ENCODE assay signal across 9 mouse cellular contexts in the genomic region with DNA sequence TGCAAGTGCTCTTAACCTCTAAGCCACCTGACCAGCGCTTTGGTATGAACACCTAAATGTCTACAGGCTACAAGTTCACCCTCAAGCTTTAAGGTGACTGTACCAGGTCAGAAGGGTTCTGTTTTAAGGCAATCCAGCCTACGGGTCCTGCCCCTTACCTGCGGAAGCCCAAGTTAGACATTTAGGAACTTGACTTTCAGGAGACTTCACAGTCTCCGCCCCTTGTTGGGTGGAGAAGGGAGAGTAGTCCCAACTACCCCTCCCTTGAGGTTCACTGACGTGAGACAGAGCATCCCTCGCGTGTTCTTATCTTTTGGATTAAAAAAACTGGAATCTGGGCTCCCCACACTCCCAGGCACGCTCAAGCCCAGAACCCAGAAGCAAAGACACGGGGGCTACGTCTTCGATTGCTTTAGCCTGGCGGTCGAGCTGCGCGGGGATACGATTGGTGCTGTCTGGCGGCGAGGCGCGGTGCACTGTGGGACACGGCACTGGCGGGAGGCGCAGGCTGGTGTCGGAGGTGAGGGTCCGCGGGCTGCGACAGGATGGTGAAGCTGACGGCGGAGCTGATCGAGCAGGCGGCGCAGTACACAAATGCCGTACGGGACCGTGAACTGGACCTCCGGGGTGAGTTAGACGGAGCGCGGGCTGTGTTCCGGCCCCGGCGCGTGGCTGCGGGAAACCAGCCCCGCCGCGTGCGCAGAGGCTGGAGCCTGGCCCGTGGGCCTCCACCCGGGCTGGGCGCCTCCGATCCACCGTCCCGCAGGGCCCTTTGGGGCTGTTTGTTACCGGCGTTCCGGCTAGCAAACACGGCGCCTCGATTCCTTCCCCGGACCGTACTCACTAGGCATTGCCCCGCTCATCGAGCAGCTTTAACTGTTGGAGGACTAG. TPM values are rescaled to one million over a fixed set of nuclear protein-coding genes. Genes with fewer than 3 reads are reported as not detected.
DNase-seq lines count a peak whose midpoint lies in the region; ATAC-seq and TF ChIP-seq lines count a peak whose summit lies in the region.
"Had no signal": no experiment of that assay in that cellular context is flagged by ENCODE, and none has a peak within 500 bp of the region (broad histone marks: within the 10 kb centered on the region; RNA-seq: fewer than 3 reads in every experiment).

No protein-coding gene starts in this region.

- peak overlapping the region; percentile 95 for H3K4me2 ChIP-seq in heart, embryonic 12.5 days
- H3K4me2 ChIP-seq in kidney, postnatal 0 days (ENCODE audit: low read length) = peak overlapping the region; percentile 91
- peak overlapping the region; percentile 84 for H3K4me2 ChIP-seq in liver, embryonic 11.5 days
- peak overlapping the region; percentile 99 for H3K4me2 ChIP-seq in myocyte (ENCODE audit: low read depth)

- peak; percentile 16; the same call in 1 of the 2 replicates for TF ChIP-seq CTCF in kidney, postnatal 0 days (IDR thresholded peaks at IDR 0.05; ENCODE audit: low read depth)

- H3K9me3 ChIP-seq in erythroblast, embryonic 14.5 days (ENCODE audit: control insufficient read depth, low read length) = no peaks in the 10 kb centered on the region
- H3K9me3 ChIP-seq in heart, embryonic 12.5 days (replicated peaks) = no peaks in the 10 kb centered on the region
- no peaks in the 10 kb centered on the region for H3K9me3 ChIP-seq in kidney, postnatal 0 days (replicated peaks; ENCODE audit: low read length)
- no peaks in the 10 kb centered on the region for H3K9me3 ChIP-seq in liver, embryonic 11.5 days (ENCODE audit: control insufficient read depth, low read length)

- H3ac ChIP-seq in myocyte (ENCODE audit: control insufficient read depth, insufficient read length) = peak overlapping the region; percentile 23

- H3K4me1 ChIP-seq in erythroblast, embryonic 14.5 days (ENCODE audit: control insufficient read depth) = peaks cover 29% of the 10 kb centered on the region
- H3K4me1 ChIP-seq in heart, embryonic 12.5 days (replicated peaks) = peaks cover 14% of the 10 kb centered on the region
- H3K4me1 ChIP-seq in kidney, postnatal 0 days (replicated peaks; ENCODE audit: insufficient read depth, low read length) = no peaks in the 10 kb centered on the region; the same call in 1 of the 2 replicates
- H3K4me1 ChIP-seq in liver, embryonic 11.5 days (replicated peaks; ENCODE audit: control insufficient read depth, insufficient read depth, low read length) = peaks cover 10% of the 10 kb centered on the region

- DNase-seq in CD4-positive, CD25-positive, alpha-beta regulatory T cell, adult 2 months (ENCODE audit: low read depth, low spot score) = peak; percentile 92
- DNase-seq in brain, embryonic 18.5 days (ENCODE audit: low read depth, low spot score) = peak; percentile 72
- peak; percentile 95 for DNase-seq in kidney, postnatal 0 days (ENCODE audit: low spot score)
- peak; percentile 88 for DNase-seq in liver, embryonic 11.5 days (ENCODE audit: low spot score)
- peak; percentile 84 to 93 for DNase-seq in spleen, postnatal 4 days (ENCODE audit: low spot score in 2 of 2)

- peaks cover 26% of the 10 kb centered on the region for H3K79me2 ChIP-seq in myocyte (ENCODE audit: control insufficient read depth, insufficient read depth)

- TF ChIP-seq POLR2A in myocyte (IDR thresholded peaks at IDR 0.05; ENCODE audit: insufficient read length, low read depth) = peak; percentile 99

- peak; percentile 95 for ATAC-seq in heart, embryonic 12.5 days (ENCODE audit: insufficient number of reproducible peaks, low FRiP score)
- ATAC-seq in kidney, postnatal 0 days (replicated peaks; ENCODE audit: low FRiP score, low read depth) = peak; percentile 91
- ATAC-seq in liver, embryonic 11.5 days (replicated peaks; ENCODE audit: low FRiP score) = peak; percentile 92

- peaks cover 33% of the 10 kb centered on the region for H3K36me3 ChIP-seq in erythroblast, embryonic 14.5 days (ENCODE audit: control insufficient read depth)
- peaks cover 21% of the 10 kb centered on the region for H3K36me3 ChIP-seq in heart, embryonic 12.5 days
- peaks cover 18% of the 10 kb centered on the region for H3K36me3 ChIP-seq in kidney, postnatal 0 days (ENCODE audit: insufficient read depth, low read length)
- H3K36me3 ChIP-seq in liver, embryonic 11.5 days (ENCODE audit: control insufficient read depth, insufficient read depth, low read length) = peaks cover 22% of the 10 kb centered on the region; the same call in 1 of the 2 replicates
- peaks cover 26% of the 10 kb centered on the region for H3K36me3 ChIP-seq in myocyte (ENCODE audit: control insufficient read depth, insufficient read depth)

- peak overlapping the region; percentile 49 for H3K27ac ChIP-seq in heart, embryonic 12.5 days (ENCODE audit: poor library complexity, severe bottlenecking)
- H3K27ac ChIP-seq in kidney, postnatal 0 days = peak overlapping the region; percentile 60
- peak overlapping the region; percentile 79 for H3K27ac ChIP-seq in liver, embryonic 11.5 days (ENCODE audit: low read depth, low read length)

- no peaks in the 10 kb centered on the region; the same call in 1 of the 2 replicates for H3K27me3 ChIP-seq in erythroblast, embryonic 14.5 days (ENCODE audit: control insufficient read depth)
- peaks cover 5% of the 10 kb centered on the region; the same call in 1 of the 2 replicates for H3K27me3 ChIP-seq in heart, embryonic 12.5 days (replicated peaks)
- no peaks in the 10 kb centered on the region for H3K27me3 ChIP-seq in kidney, postnatal 0 days (ENCODE audit: insufficient read depth, low read length)
- H3K27me3 ChIP-seq in liver, embryonic 11.5 days (replicated peaks; ENCODE audit: control insufficient read depth, insufficient read depth, low read length) = no peaks in the 10 kb centered on the region
- H3K27me3 ChIP-seq in myocyte (ENCODE audit: control insufficient read depth, insufficient read depth, insufficient read length) = no peaks in the 10 kb centered on the region

- peak overlapping the region; percentile 89 for H3K9ac ChIP-seq in heart, embryonic 12.5 days
- peak overlapping the region; percentile 82 for H3K9ac ChIP-seq in kidney, postnatal 0 days (ENCODE audit: low read depth, low read length)
- peak overlapping the region; percentile 92 for H3K9ac ChIP-seq in liver, embryonic 11.5 days (ENCODE audit: low read depth, low read length)

- H3K4me3 ChIP-seq in erythroblast, embryonic 14.5 days (replicated peaks) = peak overlapping the region; percentile 96
- peak overlapping the region; percentile 76 for H3K4me3 ChIP-seq in heart, embryonic 12.5 days
- peak overlapping the region; percentile 96 for H3K4me3 ChIP-seq in kidney, postnatal 0 days (replicated peaks; ENCODE audit: low read depth, low read length)
- peak overlapping the region; percentile 72 for H3K4me3 ChIP-seq in liver, embryonic 11.5 days (ENCODE audit: low read depth, low read length)
- peak overlapping the region; percentile 91 for H3K4me3 ChIP-seq in myocyte

- WGBS in heart, embryonic 12.5 days = under 1% methylated on average over 58 of the region's 64 CpGs
- WGBS in kidney, postnatal 0 days = under 1% methylated on average over 64 of the region's 64 CpGs
- WGBS in liver, embryonic 11.5 days = under 1% methylated on average over 63 of the region's 64 CpGs

TF ChIP-seq in myocyte, 11 proteins besides CTCF, POLR2A, EP300 and RAD21:
- no peak for TF ChIP-seq TCF3 (IDR thresholded peaks at IDR 0.05; ENCODE audit: insufficient read length, low read depth)
- no peak for TF ChIP-seq CEBPB (IDR thresholded peaks at IDR 0.05; ENCODE audit: insufficient read depth, poor library complexity, severe bottlenecking)
- TF ChIP-seq E2F4 (IDR thresholded peaks at IDR 0.05; ENCODE audit: insufficient read depth) = no peak
- peak; percentile 96 for TF ChIP-seq POLR2AphosphoS2 (IDR thresholded peaks at IDR 0.05; ENCODE audit: insufficient read length, low read depth)
- peak; percentile 81 for TF ChIP-seq SRF (IDR thresholded peaks at IDR 0.05; ENCODE audit: control insufficient read depth, insufficient read length, low read depth)
- TF ChIP-seq MYOG (IDR thresholded peaks at IDR 0.05; ENCODE audit: control insufficient read depth in 1 of 3, insufficient read depth in 1 of 3, insufficient read length in 2 of 3, low read depth in 2 of 3) = peak in 2 of 3 experiments; percentile 6 to 33
TF ChIP-seq in myocyte: peak in this region for 3.

RNA-seq across cellular contexts. Expression of a gene that starts 1.5 kb away (rescaled TPM):
- polyA plus RNA-seq in erythroblast, embryonic 14.5 days (2012) = 9.9 and 13.6 TPM in 2 replicates
- 113 and 114 TPM in 2 replicates for polyA plus RNA-seq in heart, embryonic 12.5 days (2016; fragmentation: Nextera tagmentation; extraction: Ambion mirVana)
- polyA plus RNA-seq in kidney, postnatal 0 days (2015; fragmentation: Nextera tagmentation; extraction: Ambion mirVana) = 114 and 127 TPM in 2 replicates
- 237 and 251 TPM in 2 replicates for polyA plus RNA-seq in liver, embryonic 11.5 days (2014; fragmentation: Nextera tagmentation; extraction: Ambion mirVana)
- 65.6 TPM for polyA plus RNA-seq in myocyte (2012; fragmentation: generic; extraction: Trizol)

RNA-seq across cellular contexts. Expression of a gene that starts 16.9 kb away (rescaled TPM):
- polyA plus RNA-seq in erythroblast, embryonic 14.5 days (2012) = not detected in 2 replicates
- polyA plus RNA-seq in heart, embryonic 12.5 days (2016; fragmentation: Nextera tagmentation; extraction: Ambion mirVana) = not detected in 2 replicates
- polyA plus RNA-seq in kidney, postnatal 0 days (2015; fragmentation: Nextera tagmentation; extraction: Ambion mirVana) = not detected in 2 replicates
- polyA plus RNA-seq in liver, embryonic 11.5 days (2014; fragmentation: Nextera tagmentation; extraction: Ambion mirVana) = not detected in 2 replicates
- not detected for polyA plus RNA-seq in myocyte (2012; fragmentation: generic; extraction: Trizol)
- polyA plus RNA-seq: gonadal fat pad, adult 2 months had no signal

RNA-seq across cellular contexts. Expression of a gene that starts 19.1 kb away (rescaled TPM):
- 1.1 and 1.2 TPM in 2 replicates for polyA plus RNA-seq in erythroblast, embryonic 14.5 days (2012)
- 70.2 and 70.7 TPM in 2 replicates for polyA plus RNA-seq in heart, embryonic 12.5 days (2016; fragmentation: Nextera tagmentation; extraction: Ambion mirVana)
- 140 and 145 TPM in 2 replicates for polyA plus RNA-seq in kidney, postnatal 0 days (2015; fragmentation: Nextera tagmentation; extraction: Ambion mirVana)
- polyA plus RNA-seq in liver, embryonic 11.5 days (2014; fragmentation: Nextera tagmentation; extraction: Ambion mirVana) = 103 and 110 TPM in 2 replicates
- 50.9 TPM for polyA plus RNA-seq in myocyte (2012; fragmentation: generic; extraction: Trizol)

RNA-seq across cellular contexts. Expression of a gene that starts 49.0 kb away (rescaled TPM):
- polyA plus RNA-seq in erythroblast, embryonic 14.5 days (2012) = 1.4 and 1.5 TPM in 2 replicates
- polyA plus RNA-seq in heart, embryonic 12.5 days (2016; fragmentation: Nextera tagmentation; extraction: Ambion mirVana) = 13.3 and 15.5 TPM in 2 replicates
- 12.0 and 12.2 TPM in 2 replicates for polyA plus RNA-seq in kidney, postnatal 0 days (2015; fragmentation: Nextera tagmentation; extraction: Ambion mirVana)
- polyA plus RNA-seq in liver, embryonic 11.5 days (2014; fragmentation: Nextera tagmentation; extraction: Ambion mirVana) = 22.4 and 23.1 TPM in 2 replicates
- 17.2 TPM for polyA plus RNA-seq in myocyte (2012; fragmentation: generic; extraction: Trizol)

Comparison
In these comparisons a context has a peak if more than half of its experiments do, and no peak if none do; other contexts are left out.
1. Peak in every context shown above with its lines: DNase-seq, ATAC-seq, H3K4me3 ChIP-seq and H3K27ac ChIP-seq.
2. RNA of a gene that starts 19.1 kb away (polyA plus RNA-seq): 140 to 145 TPM in kidney, postnatal 0 days, 103 to 110 TPM in liver, embryonic 11.5 days, 70.2 to 70.7 TPM in heart, embryonic 12.5 days and 50.9 TPM in myocyte (single experiment); 1.1 to 1.2 TPM in erythroblast, embryonic 14.5 days; every median in the first group is over 10 times any median in the second.